Mouse (Mus musculus): Measurements from ENCODE around the gene Kdelc2.

DNA sequence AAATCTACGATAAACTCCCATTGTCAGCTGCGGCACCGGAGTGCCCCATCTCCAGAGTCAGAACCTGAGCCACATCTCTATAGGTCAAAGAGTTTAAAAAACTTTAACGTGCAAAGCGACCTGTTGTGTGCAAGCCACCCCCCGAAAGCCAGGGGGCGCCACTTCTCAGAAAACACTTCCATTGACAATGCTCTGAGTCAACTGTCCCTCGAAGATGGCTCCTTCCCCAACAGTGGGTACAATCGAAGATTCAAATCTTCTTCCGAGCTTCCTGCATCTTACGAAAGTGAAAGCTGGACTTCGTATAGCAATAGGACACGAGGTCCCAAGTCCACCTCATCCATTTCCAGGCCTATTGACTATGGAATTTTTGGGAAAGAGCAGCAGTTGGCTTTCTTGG is 7.0 kb upstream of the Kdelc2 start:
- peak; percentile 73; the same call in 1 of the 2 replicates for TF ChIP-seq CTCF (IDR thresholded peaks at IDR 0.05; ENCODE audit: control insufficient read depth, insufficient read depth, insufficient replicate concordance, low read depth, low read length)
- no peak for TF ChIP-seq POLR2A (IDR thresholded peaks at IDR 0.05; ENCODE audit: control insufficient read depth, low read depth, low read length)
